Mouse (Mus musculus) splenic B cell, adult 2 months (primary cell): Measurements from ENCODE around the gene Olfr464.
A peak's percentile ranks its signal among the peaks of the same experiment; 100 is the strongest.

ENCODE experiments used
- DNase-seq: peaks from one replicate; pipeline ENCODE4 v3.0.0-alpha.2; 2011; ENCODE audit warnings: low read depth, low spot score
- H3K27me3 ChIP-seq: 2 replicates; pipeline ENCODE4 v1.6.1; 2012; ENCODE audit warnings: mild to moderate bottlenecking, low read length, moderate library complexity, mixed read lengths; ENCODE audit not compliant: control insufficient read depth, poor library complexity, insufficient read depth, severe bottlenecking
- H3K36me3 ChIP-seq: 2 replicates; pipeline ENCODE4 v1.6.1; 2012; ENCODE audit warnings: mild to moderate bottlenecking, low read length, moderate library complexity, mixed read lengths; ENCODE audit not compliant: control insufficient read depth, poor library complexity, insufficient read depth, severe bottlenecking

The Olfr464 gene

DNA sequence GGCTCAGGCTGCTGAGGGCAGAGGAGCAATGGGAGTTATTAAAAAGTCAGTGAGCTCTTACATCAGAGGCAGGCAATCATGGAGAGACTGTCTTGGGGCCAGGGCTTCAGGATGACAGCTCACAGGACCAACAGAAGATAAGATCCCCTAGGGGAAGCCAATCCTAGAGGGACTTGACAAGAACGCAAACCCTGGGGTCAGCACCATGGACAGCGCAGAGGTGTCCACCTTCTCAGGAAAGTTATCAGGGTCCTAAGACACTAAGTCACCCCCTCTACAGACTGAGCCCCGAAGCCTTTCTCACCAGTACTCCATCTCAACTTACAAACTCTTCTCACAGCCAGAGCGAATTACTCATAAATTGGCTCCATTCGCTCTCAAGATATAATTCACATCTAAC lies at the start of gene Olfr464:
Olfr464 (minus strand) TSS at position 2 of the 400 bp plus-strand sequence.
- Histone ChIP-seq H3K36me3 (no peaks in the 10 kb centered on the region), H3K27me3 (no peaks in the 10 kb centered on the region)
- DNase-seq, result peak; percentile 24

GRCm38 (mm10) chr11:87968356-87969122 lies 47.8 kb upstream of the Olfr464 start:
- Histone ChIP-seq H3K36me3 (no peaks in the 10 kb centered on the region), H3K27me3 (no peaks in the 10 kb centered on the region)
- peak; percentile 64 for DNase-seq

- Histone ChIP-seq H3K27me3 (no peaks in the 10 kb centered on the region), H3K36me3 (no peaks in the 10 kb centered on the region)
- DNase-seq, result peak; percentile 95
These were observed 47.0 kb upstream of the Olfr464 start for GRCm38 (mm10) chr11:87967692-87968289.

DNA sequence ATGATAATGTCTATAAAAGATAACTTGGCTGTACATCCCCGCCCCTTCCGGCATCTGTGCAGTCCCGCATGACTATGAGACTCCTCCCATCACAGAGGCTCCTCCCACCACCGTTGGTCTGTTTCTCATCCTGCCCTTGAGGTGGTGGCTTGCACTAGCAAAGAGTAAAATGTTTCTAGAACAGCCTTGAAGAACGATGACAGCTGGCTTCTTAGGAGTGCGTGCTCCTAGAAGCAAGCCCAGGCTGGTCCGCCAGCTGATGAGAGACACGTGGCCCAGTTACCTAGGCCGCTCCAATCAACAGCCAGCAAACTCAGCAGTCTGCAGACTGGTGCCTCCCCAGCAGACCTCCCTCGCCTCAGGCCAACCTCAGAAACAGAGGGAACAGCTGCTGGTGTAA lies 45.4 kb upstream of the Olfr464 start:
- peak; percentile 22 for DNase-seq
- H3K27me3 ChIP-seq, result no peaks in the 10 kb centered on the region
- no peaks in the 10 kb centered on the region for H3K36me3 ChIP-seq

DNA sequence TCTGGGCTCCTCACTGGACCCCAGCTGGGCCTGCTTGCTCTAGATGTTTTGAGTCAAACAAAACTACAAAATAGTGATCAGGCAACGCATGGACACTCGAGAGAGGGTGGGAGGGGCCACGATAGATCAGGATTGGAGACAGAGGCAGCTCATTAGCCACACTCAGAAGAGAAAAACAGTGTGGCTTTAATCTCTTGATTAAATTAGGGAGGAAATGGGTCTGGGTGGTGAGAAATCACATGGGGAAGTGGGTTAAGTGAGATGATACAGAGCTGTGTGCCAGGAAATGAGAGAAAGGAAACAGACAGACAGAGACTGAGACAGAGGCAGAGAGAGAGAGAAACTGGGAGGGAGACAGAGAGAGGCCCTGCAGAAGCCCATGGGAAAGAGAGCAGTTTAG lies 44.5 kb upstream of the Olfr464 start:
- H3K27me3 ChIP-seq, result no peaks in the 10 kb centered on the region
- H3K36me3 ChIP-seq, result no peaks in the 10 kb centered on the region
- no peak for DNase-seq

DNA sequence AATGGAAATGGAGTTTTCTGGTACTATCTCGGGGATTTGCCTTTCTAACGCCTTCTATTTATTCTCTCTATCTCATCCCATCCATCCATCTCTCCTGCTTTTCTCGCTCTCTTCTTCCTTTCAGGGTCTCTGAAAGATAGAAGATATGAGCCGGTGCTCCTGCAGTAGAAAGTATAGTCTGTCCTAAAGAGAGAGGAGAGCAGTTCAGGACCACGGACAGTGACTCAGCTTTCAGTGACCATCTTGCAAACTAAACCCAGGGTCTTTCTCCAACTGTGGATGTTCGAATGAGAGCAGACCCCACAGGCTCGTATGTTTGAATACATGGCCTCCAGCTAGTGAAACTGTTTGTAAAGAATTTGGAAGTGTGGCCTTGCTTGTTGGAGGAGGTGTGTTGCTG lies 36.3 kb upstream of the Olfr464 start:
- peak; percentile 39 for DNase-seq

DNA sequence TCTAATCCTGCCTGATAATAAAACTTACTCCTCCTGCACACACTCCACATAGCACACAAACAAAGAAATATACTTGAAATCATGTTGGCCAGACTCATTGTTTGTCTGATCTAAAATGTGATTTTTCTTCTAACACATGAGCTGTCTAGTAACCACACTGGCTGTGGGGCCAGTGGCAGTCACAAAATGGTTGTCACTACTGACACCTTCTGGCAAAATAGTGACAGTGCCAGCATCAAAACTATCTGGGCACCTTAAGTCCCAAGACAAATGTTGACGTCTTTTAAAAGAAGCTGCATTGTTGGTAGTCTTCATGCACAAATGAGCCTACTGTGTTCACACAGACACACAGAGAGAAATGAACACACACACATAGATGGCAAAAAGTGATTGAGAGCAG lies 34.4 kb upstream of the Olfr464 start:
- peak; percentile 41 for DNase-seq
- no peaks in the 10 kb centered on the region for H3K27me3 ChIP-seq
- no peaks in the 10 kb centered on the region for H3K36me3 ChIP-seq

More for the DNA sequence above, 36.3 kb upstream of the Olfr464 start:
- H3K36me3 ChIP-seq, result no peaks in the 10 kb centered on the region
- H3K27me3 ChIP-seq, result no peaks in the 10 kb centered on the region

DNA sequence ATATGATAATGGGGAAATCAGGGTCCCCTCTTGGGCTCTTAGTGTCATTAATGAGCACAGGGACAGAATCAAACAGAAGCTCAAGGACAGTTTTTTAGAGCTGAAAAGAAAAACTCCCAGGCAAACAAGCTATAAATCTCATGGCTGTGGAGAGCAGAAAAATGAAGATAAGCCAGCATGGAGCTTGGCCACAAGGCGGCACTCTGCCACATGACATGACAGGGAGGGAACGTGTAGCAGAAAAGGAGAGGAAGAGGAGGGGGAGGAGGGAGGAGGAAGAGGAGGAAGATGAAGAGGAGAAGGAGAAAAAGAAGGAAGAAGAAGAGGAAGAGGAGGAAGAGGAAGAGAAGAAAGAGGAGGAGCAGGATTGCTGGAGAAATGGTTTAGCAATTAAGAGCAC lies 29.2 kb upstream of the Olfr464 start:
- DNase-seq, result no peak
- H3K36me3 ChIP-seq, result no peaks in the 10 kb centered on the region
- H3K27me3 ChIP-seq, result no peaks in the 10 kb centered on the region

- no peaks in the 10 kb centered on the region for H3K36me3 ChIP-seq
- DNase-seq, result no peak
- H3K27me3 ChIP-seq, result no peaks in the 10 kb centered on the region
These were observed 14.7 kb upstream of the Olfr464 start for GRCm38 (mm10) chr11:87935467-87935866.

DNA sequence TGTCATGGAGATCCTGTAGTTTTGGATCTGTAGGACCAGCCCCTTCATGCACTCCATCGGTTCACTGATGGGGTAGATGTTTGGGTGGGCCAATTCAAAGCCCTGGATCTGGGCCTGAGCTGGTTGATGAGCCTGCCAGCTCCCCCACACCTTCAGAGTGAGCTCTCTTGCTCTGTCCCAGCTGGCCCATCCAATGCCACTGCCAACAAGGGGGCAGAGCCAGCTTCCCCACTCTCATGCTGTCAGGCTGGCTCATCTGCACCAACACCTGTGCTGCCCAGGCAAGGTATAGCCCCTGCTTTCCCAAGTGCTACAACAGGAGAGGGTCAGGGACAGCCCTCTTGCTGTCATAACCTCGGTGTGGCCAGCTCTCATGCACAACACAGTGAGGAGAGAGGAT lies 13.0 kb upstream of the Olfr464 start:
- H3K36me3 ChIP-seq, result no peaks in the 10 kb centered on the region
- DNase-seq, result no peak
- H3K27me3 ChIP-seq, result no peaks in the 10 kb centered on the region

GRCm38 (mm10) chr11:87930348-87930747 lies 9.6 kb upstream of the Olfr464 start:
- Histone ChIP-seq H3K36me3 (no peaks in the 10 kb centered on the region), H3K27me3 (no peaks in the 10 kb centered on the region)
- no peak for DNase-seq

DNA sequence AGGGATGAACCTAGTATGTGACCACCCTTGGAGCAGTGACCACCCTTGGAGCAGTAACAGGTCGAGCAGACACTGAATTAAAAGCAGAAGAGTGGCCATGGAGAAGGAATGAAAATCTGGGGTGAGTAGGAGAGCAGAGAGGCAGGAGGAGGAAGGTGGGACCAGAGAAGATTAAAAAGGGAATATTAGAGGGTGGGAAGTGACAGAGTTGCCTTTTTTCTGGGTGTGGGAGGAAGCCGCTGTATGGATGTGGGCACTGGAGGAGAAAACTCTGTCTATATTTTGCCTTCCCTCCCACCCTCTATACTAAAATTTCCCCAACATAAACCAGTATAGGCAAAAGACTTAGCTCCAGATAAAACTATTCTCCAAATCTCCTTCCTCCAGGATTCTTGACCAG lies 466 bp downstream of the Olfr464 start:
- no peak for DNase-seq
- H3K36me3 ChIP-seq, result no peaks in the 10 kb centered on the region

DNA sequence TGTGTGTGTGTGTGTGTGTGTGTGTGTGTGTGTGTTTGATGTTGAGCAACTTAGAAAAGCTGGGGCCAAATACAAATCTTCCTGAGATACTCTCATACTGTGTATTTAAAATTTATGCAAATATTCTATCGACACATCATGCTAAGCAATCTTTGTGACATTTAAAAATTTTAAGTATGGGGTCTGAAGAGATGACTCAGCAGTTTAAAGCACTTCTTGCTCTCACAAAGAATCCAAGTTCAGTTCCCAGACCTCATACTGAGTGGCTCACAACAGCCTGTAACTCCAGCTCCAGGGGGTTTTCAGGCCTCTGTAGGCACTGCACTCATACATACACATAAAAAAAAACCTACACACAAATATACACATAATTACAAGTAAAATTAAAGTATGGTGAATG lies 4.8 kb downstream of the Olfr464 start:
- no peaks in the 10 kb centered on the region for H3K27me3 ChIP-seq
- no peaks in the 10 kb centered on the region for H3K36me3 ChIP-seq
- no peak for DNase-seq

More for the DNA sequence above, 466 bp downstream of the Olfr464 start:
- no peaks in the 10 kb centered on the region for H3K27me3 ChIP-seq

- no peak for DNase-seq
- Histone ChIP-seq H3K27me3 (no peaks in the 10 kb centered on the region), H3K36me3 (no peaks in the 10 kb centered on the region)
These were observed 16.4 kb downstream of the Olfr464 start for GRCm38 (mm10) chr11:87904331-87904730.

DNA sequence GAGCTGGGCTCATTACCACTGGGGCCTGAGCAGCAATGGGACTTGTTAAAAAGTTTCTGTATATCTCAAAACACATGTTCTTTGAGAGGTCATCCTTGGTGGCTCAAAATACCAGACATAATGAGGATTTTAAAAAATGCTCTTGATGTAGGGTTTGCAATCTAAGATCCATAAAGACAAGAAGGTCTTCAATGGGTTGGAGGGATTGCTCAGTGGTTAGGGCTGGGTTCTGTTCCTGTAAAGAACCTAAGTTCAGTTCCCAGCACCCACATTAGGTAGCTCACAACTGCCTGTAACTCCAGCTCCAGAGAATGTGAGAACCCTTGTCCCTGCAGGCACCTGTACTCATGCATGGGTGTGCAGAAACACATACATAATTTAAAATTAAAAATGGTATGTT lies 23.5 kb downstream of the Olfr464 start, which contains the start of gene Olfr463:
Olfr463 (minus strand) TSS at position 101 of the 400 bp plus-strand sequence.
- no peaks in the 10 kb centered on the region for H3K27me3 ChIP-seq
- no peak for DNase-seq
- H3K36me3 ChIP-seq, result no peaks in the 10 kb centered on the region
